Mouse (Mus musculus) heart, embryonic 15.5 days (tissue): ENCODE measurements around the gene Zfp94. TPM values are rescaled to one million over a fixed set of nuclear protein-coding genes. Genes with fewer than 3 reads are reported as not detected.

Experiments
- microRNA-seq: library from miRNA; unstranded; fragments of <30 nt; microRNA quantifications from one replicate; pipeline ENCODE4, GENCODE M21; 2016
- polyA plus RNA-seq: library from polyadenylated mRNA; unstranded; fragments of >200 nt; fragmentation: Nextera tagmentation; extraction: Ambion mirVana; gene quantifications from 2 replicates; pipeline ENCODE4 v1.2.1, GENCODE M21; 2015

Zfp94 gene
- polyA plus RNA-seq, 1 experiment from 2014 or later: 4.3 TPM

Small RNAs within 50 kb of the gene (microRNA-seq; reads per million reads assigned to microRNA genes)
- gene Gm27592: not detected

Other genes with a start within 250 kb of the Zfp94 start
- 11.5 and 14.2 TPM in 2 replicates for gene Zfp180, start 234.7 kb downstream of the Zfp94 start, polyA plus RNA-seq
- gene Zfp112, start 204.4 kb downstream of the Zfp94 start, polyA plus RNA-seq: 5.3 and 6.3 TPM in 2 replicates
- gene Zfp235, start 182.5 kb downstream of the Zfp94 start, polyA plus RNA-seq: 7.8 and 8.9 TPM in 2 replicates
- gene Zfp114, start 141.6 kb downstream of the Zfp94 start, polyA plus RNA-seq: 3.0 and 3.4 TPM in 2 replicates
- 5.9 and 6.4 TPM in 2 replicates for gene Zfp111, start 105.2 kb downstream of the Zfp94 start, polyA plus RNA-seq
- gene Zfp109, start 79.1 kb downstream of the Zfp94 start, polyA plus RNA-seq: 2.9 and 3.5 TPM in 2 replicates
- 2.1 and 3.0 TPM in 2 replicates for gene Zfp108, start 61.9 kb downstream of the Zfp94 start, polyA plus RNA-seq
- gene Zfp93, start 46.2 kb downstream of the Zfp94 start, polyA plus RNA-seq: 5.4 and 6.5 TPM in 2 replicates
- 14.3 and 19.4 TPM in 2 replicates for gene Zfp61, start 15.4 kb downstream of the Zfp94 start, polyA plus RNA-seq
- 0.28 TPM in 1 of 2 replicates, not detected in the other for gene Tescl, start 17.3 kb upstream of the Zfp94 start, polyA plus RNA-seq
- 0.09 TPM in 1 of 2 replicates, not detected in the other for gene Lypd5, start 32.5 kb upstream of the Zfp94 start, polyA plus RNA-seq
- 1.7 and 8.5 TPM in 2 replicates for gene Kcnn4, start 53.6 kb upstream of the Zfp94 start, polyA plus RNA-seq
- 17.1 and 23.8 TPM in 2 replicates for gene Smg9, start 83.0 kb upstream of the Zfp94 start, polyA plus RNA-seq
- gene Irgc1, start 135.6 kb upstream of the Zfp94 start, polyA plus RNA-seq: not detected in 2 replicates
- gene Plaur, start 145.8 kb upstream of the Zfp94 start, polyA plus RNA-seq: 8.2 and 9.9 TPM in 2 replicates
- gene Cadm4, start 165.4 kb upstream of the Zfp94 start, polyA plus RNA-seq: 1.3 and 2.0 TPM in 2 replicates
- gene Zfp428, start 190.3 kb upstream of the Zfp94 start, polyA plus RNA-seq: 37.5 and 40.8 TPM in 2 replicates
- gene AC161166.1, start 195.8 kb upstream of the Zfp94 start, polyA plus RNA-seq: 0.25 and 0.29 TPM in 2 replicates
- gene Irgq, start 214.0 kb upstream of the Zfp94 start, polyA plus RNA-seq: 6.0 and 8.3 TPM in 2 replicates
- 0.46 TPM in 1 of 2 replicates, not detected in the other for gene Pinlyp, start 229.5 kb upstream of the Zfp94 start, polyA plus RNA-seq
- gene Xrcc1, start 229.6 kb upstream of the Zfp94 start, polyA plus RNA-seq: 56.6 and 83.1 TPM in 2 replicates